31 mouse cellular contexts compared by ENCODE assay signal in the genomic region with DNA sequence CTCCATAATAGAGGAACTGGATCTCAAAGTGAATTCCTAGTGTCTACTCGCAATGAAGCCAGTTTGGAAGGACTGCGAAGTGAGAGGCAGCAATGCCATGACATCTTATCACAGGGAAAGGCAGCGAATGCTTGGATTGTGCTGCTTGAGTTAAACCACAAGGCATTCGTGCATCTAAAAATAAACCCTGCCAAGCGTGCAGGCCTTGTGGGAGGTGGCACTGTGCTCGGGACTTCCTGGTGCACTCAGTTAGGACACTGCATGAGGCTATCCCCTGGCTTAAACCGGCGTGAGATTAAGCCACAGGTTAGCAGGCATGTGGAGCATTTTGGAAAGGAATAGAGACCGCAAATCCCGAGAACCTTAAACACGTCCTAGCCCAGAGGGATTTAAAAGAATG. TPM values are rescaled to one million over a fixed set of nuclear protein-coding genes. Genes with fewer than 3 reads are reported as not detected.
A peak's percentile ranks its signal among the peaks of the same experiment; 100 is the strongest.
DNase-seq lines count a peak whose midpoint lies in the region; ATAC-seq lines count a peak whose summit lies in the region.
"Had no signal": no experiment of that assay in that cellular context is flagged by ENCODE, and none has a peak within 500 bp of the region (broad histone marks: within the 10 kb centered on the region; RNA-seq: fewer than 3 reads in every experiment).

No protein-coding gene starts in this region.

- DNase-seq in embryonic facial prominence, embryonic 14.5 days (ENCODE audit: low spot score), result peak; percentile 19
- DNase-seq in embryonic facial prominence, embryonic 10.5 days (ENCODE audit: low spot score), result no peak
- peak; percentile 4 for DNase-seq in NIH3T3 (ENCODE audit: low read depth)
- DNase-seq in heart, postnatal 10 days, result peak; percentile 37 to 49
- no peak for DNase-seq in cerebellum, adult 18-20 months
- DNase-seq in spleen, postnatal 36 days (ENCODE audit: low spot score in 2 of 2), result no peak
- DNase-seq: adrenal gland, postnatal 25 days; cerebellum, postnatal 10 days; embryo, embryonic 11 days; gastrocnemius, postnatal 14 days; kidney, adult 8-10 months; kidney, postnatal 10 days; left cerebral cortex, postnatal 4 days; lung, embryonic 14.5 days; right cerebral cortex, adult 18-20 months; thymus, postnatal 14 days had no signal

- intact Hi-C loops in heart, postnatal 10 days (cut with DNase I), result no loop called here

- H3K4me1 ChIP-seq in embryonic facial prominence, embryonic 14.5 days (ENCODE audit: control insufficient read depth, insufficient read depth, low read length), result no peaks in the 10 kb centered on the region
- no peaks in the 10 kb centered on the region for H3K4me1 ChIP-seq in embryonic facial prominence, embryonic 10.5 days
- H3K4me1 ChIP-seq in heart, embryonic 12.5 days (replicated peaks), result peaks cover 15% of the 10 kb centered on the region
- H3K4me1 ChIP-seq in midbrain, embryonic 16.5 days (ENCODE audit: control insufficient read depth, insufficient read depth, low read length), result no peaks in the 10 kb centered on the region
- H3K4me1 ChIP-seq: embryonic facial prominence, embryonic 15.5 days; intestine, embryonic 15.5 days; limb, embryonic 15.5 days; midbrain, embryonic 13.5 days; neural tube, embryonic 12.5 days had no signal

- WGBS in embryonic facial prominence, embryonic 14.5 days, result 69% methylated on average over 11 of the region's 11 CpGs
- WGBS in embryonic facial prominence, embryonic 10.5 days, result 82% methylated on average over 11 of the region's 11 CpGs
- WGBS in heart, embryonic 12.5 days, result 36% methylated on average over 11 of the region's 11 CpGs
- 78% methylated on average over 11 of the region's 11 CpGs for WGBS in midbrain, embryonic 16.5 days

- H3K27ac ChIP-seq in embryonic facial prominence, embryonic 14.5 days (replicated peaks; ENCODE audit: low read depth, low read length), result no peak overlapping the region
- no peak overlapping the region for H3K27ac ChIP-seq in embryonic facial prominence, embryonic 10.5 days (replicated peaks)
- peak overlapping the region; percentile 66 for H3K27ac ChIP-seq in heart, embryonic 12.5 days (ENCODE audit: poor library complexity, severe bottlenecking)
- no peak overlapping the region for H3K27ac ChIP-seq in midbrain, embryonic 16.5 days (ENCODE audit: low read length)
- H3K27ac ChIP-seq: embryonic facial prominence, embryonic 15.5 days; intestine, embryonic 15.5 days; limb, embryonic 15.5 days; liver, embryonic 14.5 days; midbrain, embryonic 13.5 days; neural tube, embryonic 12.5 days had no signal

- H3K9ac ChIP-seq in embryonic facial prominence, embryonic 14.5 days (ENCODE audit: low read depth, low read length), result no peak overlapping the region
- H3K9ac ChIP-seq in heart, embryonic 12.5 days, result no peak overlapping the region
- no peak overlapping the region for H3K9ac ChIP-seq in midbrain, embryonic 16.5 days (ENCODE audit: low read depth, low read length)
- H3K9ac ChIP-seq: embryonic facial prominence, embryonic 15.5 days; intestine, embryonic 15.5 days; limb, embryonic 15.5 days; liver, embryonic 14.5 days; lung, embryonic 14.5 days; midbrain, embryonic 13.5 days; neural tube, embryonic 12.5 days had no signal

- no peaks in the 10 kb centered on the region for H3K36me3 ChIP-seq in embryonic facial prominence, embryonic 14.5 days (ENCODE audit: control insufficient read depth, insufficient read depth, low read length)
- H3K36me3 ChIP-seq in embryonic facial prominence, embryonic 10.5 days (replicated peaks), result no peaks in the 10 kb centered on the region
- H3K36me3 ChIP-seq in heart, embryonic 12.5 days, result no peaks in the 10 kb centered on the region
- H3K36me3 ChIP-seq in midbrain, embryonic 16.5 days (ENCODE audit: control insufficient read depth, insufficient read depth, low read length), result no peaks in the 10 kb centered on the region
- H3K36me3 ChIP-seq: embryonic facial prominence, embryonic 15.5 days; intestine, embryonic 15.5 days; limb, embryonic 15.5 days; midbrain, embryonic 13.5 days; neural tube, embryonic 12.5 days had no signal

- H3K27me3 ChIP-seq in embryonic facial prominence, embryonic 14.5 days (replicated peaks; ENCODE audit: control insufficient read depth, insufficient read depth, low read length), result no peaks in the 10 kb centered on the region
- H3K27me3 ChIP-seq in embryonic facial prominence, embryonic 10.5 days (replicated peaks; ENCODE audit: low read depth, poor library complexity, severe bottlenecking), result no peaks in the 10 kb centered on the region
- no peaks in the 10 kb centered on the region for H3K27me3 ChIP-seq in heart, embryonic 12.5 days (replicated peaks)
- H3K27me3 ChIP-seq in midbrain, embryonic 16.5 days (ENCODE audit: control insufficient read depth, insufficient read depth, low read depth, low read length), result no peaks in the 10 kb centered on the region
- H3K27me3 ChIP-seq: embryonic facial prominence, embryonic 15.5 days; intestine, embryonic 15.5 days; limb, embryonic 15.5 days; midbrain, embryonic 13.5 days; neural tube, embryonic 12.5 days had no signal

- H3K4me2 ChIP-seq in embryonic facial prominence, embryonic 14.5 days (ENCODE audit: low read depth, low read length), result no peak overlapping the region
- H3K4me2 ChIP-seq in heart, embryonic 12.5 days, result no peak overlapping the region
- H3K4me2 ChIP-seq in midbrain, embryonic 16.5 days (ENCODE audit: low read length), result no peak overlapping the region
- H3K4me2 ChIP-seq: embryonic facial prominence, embryonic 15.5 days; intestine, embryonic 15.5 days; limb, embryonic 15.5 days; lung, embryonic 14.5 days; midbrain, embryonic 13.5 days; neural tube, embryonic 12.5 days had no signal

- no peak for ATAC-seq in embryonic facial prominence, embryonic 14.5 days (ENCODE audit: low read depth)
- no peak for ATAC-seq in heart, embryonic 12.5 days (ENCODE audit: insufficient number of reproducible peaks, low FRiP score)
- no peak for ATAC-seq in midbrain, embryonic 16.5 days
- ATAC-seq: forebrain, embryonic 14.5 days; hindbrain, embryonic 16.5 days; intestine, embryonic 15.5 days; midbrain, embryonic 13.5 days had no signal

- H3K9me3 ChIP-seq in embryonic facial prominence, embryonic 14.5 days (ENCODE audit: control insufficient read depth, low read length), result no peaks in the 10 kb centered on the region
- H3K9me3 ChIP-seq in embryonic facial prominence, embryonic 10.5 days, result no peaks in the 10 kb centered on the region
- H3K9me3 ChIP-seq in heart, embryonic 12.5 days (replicated peaks), result no peaks in the 10 kb centered on the region
- no peaks in the 10 kb centered on the region for H3K9me3 ChIP-seq in midbrain, embryonic 16.5 days (replicated peaks; ENCODE audit: control insufficient read depth, low read length, poor library complexity, severe bottlenecking)
- H3K9me3 ChIP-seq: embryonic facial prominence, embryonic 15.5 days; intestine, embryonic 15.5 days; limb, embryonic 15.5 days; megakaryocyte, embryonic 14.5 days; midbrain, embryonic 13.5 days; neural tube, embryonic 12.5 days had no signal

- no peak overlapping the region for H3K4me3 ChIP-seq in embryonic facial prominence, embryonic 14.5 days (ENCODE audit: low read depth, low read length)
- no peak overlapping the region for H3K4me3 ChIP-seq in embryonic facial prominence, embryonic 10.5 days
- H3K4me3 ChIP-seq in heart, embryonic 12.5 days, result no peak overlapping the region
- no peak overlapping the region for H3K4me3 ChIP-seq in midbrain, embryonic 16.5 days (ENCODE audit: low read depth, low read length)
- H3K4me3 ChIP-seq: embryonic facial prominence, embryonic 15.5 days; intestine, embryonic 15.5 days; limb, embryonic 15.5 days; megakaryocyte, embryonic 14.5 days; midbrain, embryonic 13.5 days; neural tube, embryonic 12.5 days had no signal

RNA-seq across cellular contexts. Expression of a gene that starts 7.8 kb away (rescaled TPM):
- polyA plus RNA-seq in embryonic facial prominence, embryonic 14.5 days (2014; fragmentation: Nextera tagmentation; extraction: Ambion mirVana), result 16.2 and 23.0 TPM in 2 replicates
- polyA plus RNA-seq in embryonic facial prominence, embryonic 10.5 days (2016; fragmentation: Nextera tagmentation; extraction: Ambion mirVana), result not detected in 2 replicates
- 1.1 and 1.3 TPM in 2 replicates for polyA plus RNA-seq in heart, embryonic 12.5 days (2016; fragmentation: Nextera tagmentation; extraction: Ambion mirVana)
- 100 to 1,000 TPM; 216 to 229 TPM for total RNA-seq in heart, postnatal 10 days (2021)
- not detected in 2 replicates for polyA plus RNA-seq in midbrain, embryonic 16.5 days (2015; fragmentation: Nextera tagmentation; extraction: Ambion mirVana)
- total RNA-seq: adrenal gland, postnatal 25 days; hematopoietic stem cell, adult 5-6 weeks; layer of hippocampus, adult 18-20 months; left cerebral cortex, adult 8-10 months had no signal
- polyA plus RNA-seq: forebrain, embryonic 14.5 days; hindbrain, embryonic 16.5 days; liver, embryonic 14.5 days; lung, embryonic 14.5 days; midbrain, embryonic 13.5 days had no signal

RNA-seq across cellular contexts. Expression of a gene that starts 15.8 kb away (rescaled TPM):
- not detected in 2 replicates for polyA plus RNA-seq in embryonic facial prominence, embryonic 14.5 days (2014; fragmentation: Nextera tagmentation; extraction: Ambion mirVana)
- polyA plus RNA-seq in embryonic facial prominence, embryonic 10.5 days (2016; fragmentation: Nextera tagmentation; extraction: Ambion mirVana), result not detected in 2 replicates
- polyA plus RNA-seq in heart, embryonic 12.5 days (2016; fragmentation: Nextera tagmentation; extraction: Ambion mirVana), result not detected in 2 replicates
- total RNA-seq in heart, postnatal 10 days (2021), result not detected
- polyA plus RNA-seq in midbrain, embryonic 16.5 days (2015; fragmentation: Nextera tagmentation; extraction: Ambion mirVana), result not detected in 2 replicates
- total RNA-seq: adrenal gland, postnatal 25 days; gastrocnemius, postnatal 14 days; hematopoietic stem cell, adult 5-6 weeks; layer of hippocampus, adult 18-20 months; layer of hippocampus, postnatal 14 days; left cerebral cortex, adult 8-10 months; left cerebral cortex, postnatal 4 days had no signal
- polyA plus RNA-seq: embryonic facial prominence, embryonic 15.5 days; forebrain, embryonic 14.5 days; intestine, embryonic 15.5 days; limb, embryonic 15.5 days; liver, embryonic 14.5 days; lung, embryonic 14.5 days; midbrain, embryonic 13.5 days; neural tube, embryonic 12.5 days had no signal

RNA-seq across cellular contexts. Expression of a gene that starts 19.2 kb away (rescaled TPM):
- not detected in 2 replicates for polyA plus RNA-seq in embryonic facial prominence, embryonic 14.5 days (2014; fragmentation: Nextera tagmentation; extraction: Ambion mirVana)
- 0.03 TPM in 1 of 2 replicates, not detected in the other for polyA plus RNA-seq in embryonic facial prominence, embryonic 10.5 days (2016; fragmentation: Nextera tagmentation; extraction: Ambion mirVana)
- not detected in 2 replicates for polyA plus RNA-seq in heart, embryonic 12.5 days (2016; fragmentation: Nextera tagmentation; extraction: Ambion mirVana)
- total RNA-seq in heart, postnatal 10 days (2021), result not detected
- 0.15 and 0.22 TPM in 2 replicates for polyA plus RNA-seq in midbrain, embryonic 16.5 days (2015; fragmentation: Nextera tagmentation; extraction: Ambion mirVana)
- total RNA-seq: adrenal gland, postnatal 25 days; hematopoietic stem cell, adult 5-6 weeks had no signal
- polyA plus RNA-seq: midbrain, embryonic 13.5 days; neural tube, embryonic 12.5 days had no signal

Comparison
In these comparisons a context has a peak if more than half of its experiments do, and no peak if none do; other contexts are left out.
1. DNase-seq: peak in embryonic facial prominence, embryonic 14.5 days (single experiment), NIH3T3 (single experiment) and heart, postnatal 10 days (2 of 2); none in embryonic facial prominence, embryonic 10.5 days (single experiment), cerebellum, adult 18-20 months (0 of 2) and spleen, postnatal 36 days (0 of 2).